Mouse (Mus musculus) left cerebral cortex, postnatal 14 days (tissue): ENCODE measurements around the gene Hip1. TPM values are rescaled to one million over a fixed set of nuclear protein-coding genes. Genes with fewer than 3 reads are reported as not detected.
"Not testable (repeated sequence)": the region's sequence is repeated elsewhere in the genome, so short reads cannot be mapped to it uniquely, and the experiment has no call there.

Experiments
- DNase-seq, 2 experiments: peaks; one replicate each; pipeline ENCODE4 v3.0.0; 2021 to 2022; ENCODE audit warnings: low spot score in 2 of 2, mixed read lengths in 1 of 2
- intact Hi-C: fragments of 180-260 bp; cut with DNase I; formaldehyde crosslinking; loops from one replicate; pipeline ENCODE4 v1.15.1; 2025
- total RNA-seq, 2 experiments: library from RNA; stranded (reverse); gene quantifications; 2 replicates each; pipeline ENCODE4 v1.2.3; 2021

Hip1 gene
- total RNA-seq, 2 experiments from 2014 or later, result 66.9 to 72.0 TPM

GRCm38 (mm10) chr5:135463380-135463779 is 81.5 kb downstream of the Hip1 start:
- DNase-seq, result no peak
- intact Hi-C loops, result no loop called here

GRCm38 (mm10) chr5:135460833-135461173 is 84.1 kb downstream of the Hip1 start:
- DNase-seq, result no peak
- intact Hi-C loops, result no loop called here

GRCm38 (mm10) chr5:135460152-135460832 is 84.6 kb downstream of the Hip1 start:
- DNase-seq, result peak; percentile 49 to 52
- intact Hi-C loops, result no loop called here

GRCm38 (mm10) chr5:135459486-135459885 is 85.4 kb downstream of the Hip1 start:
- intact Hi-C loops, result loop anchor here (5.0 kb wide), 1 partner anchor 33 kb away; no protein-coding TSS in a partner anchor
- DNase-seq, result peak in 1 of 2 experiments; percentile 35

GRCm38 (mm10) chr5:135457961-135458360 is 87.0 kb downstream of the Hip1 start:
- intact Hi-C loops, result loop anchor here (5.0 kb wide), 1 partner anchor 34 kb away; no protein-coding TSS in a partner anchor
- DNase-seq, result no peak

- no peak for DNase-seq
- intact Hi-C loops, result loop anchor here (5.0 kb wide), 1 partner anchor 36 kb away; no protein-coding TSS in a partner anchor
These were observed 88.4 kb downstream of the Hip1 start for GRCm38 (mm10) chr5:135456515-135456914.

- DNase-seq, result no peak
- intact Hi-C loops, result no loop called here
These were observed 90.7 kb downstream of the Hip1 start for GRCm38 (mm10) chr5:135454256-135454655.

- intact Hi-C loops, DNase-seq: not testable (repeated sequence)
These were observed 93.4 kb downstream of the Hip1 start for GRCm38 (mm10) chr5:135451559-135451958.

GRCm38 (mm10) chr5:135451100-135451499 is 93.8 kb downstream of the Hip1 start:
- intact Hi-C loops, result no loop called here
- DNase-seq, result peak in 1 of 2 experiments; percentile 27

GRCm38 (mm10) chr5:135445755-135446154 is 99.2 kb downstream of the Hip1 start:
- no peak for DNase-seq
- intact Hi-C loops, result no loop called here

GRCm38 (mm10) chr5:135442430-135442829 is 102.5 kb downstream of the Hip1 start:
- intact Hi-C loops, result no loop called here
- DNase-seq, result no peak

- DNase-seq, result no peak
- intact Hi-C loops, result no loop called here
These were observed 109.9 kb downstream of the Hip1 start for GRCm38 (mm10) chr5:135435039-135435438.

GRCm38 (mm10) chr5:135433861-135434260 is 111.1 kb downstream of the Hip1 start:
- intact Hi-C loops, result no loop called here
- DNase-seq, result no peak

GRCm38 (mm10) chr5:135431111-135431510 is 113.8 kb downstream of the Hip1 start:
- intact Hi-C loops, result no loop called here
- no peak for DNase-seq

- DNase-seq, result no peak
- intact Hi-C loops, result no loop called here
These were observed 116.1 kb downstream of the Hip1 start for GRCm38 (mm10) chr5:135428786-135429185.

GRCm38 (mm10) chr5:135410266-135410665 is 134.7 kb downstream of the Hip1 start:
- intact Hi-C loops, result no loop called here
- DNase-seq, result no peak

- intact Hi-C loops, result loop anchor here (5.0 kb wide), 1 partner anchor 129 kb away; no protein-coding TSS in a partner anchor
- DNase-seq, result no peak
These were observed 136.8 kb downstream of the Hip1 start for GRCm38 (mm10) chr5:135408114-135408513.

- intact Hi-C loops, result loop anchor here (5.0 kb wide), 1 partner anchor 132 kb away; no protein-coding TSS in a partner anchor
- no peak for DNase-seq
These were observed 139.5 kb downstream of the Hip1 start for GRCm38 (mm10) chr5:135405437-135405836.

- intact Hi-C loops, result loop anchor here (5.0 kb wide), 2 partner anchors 133 to 358 kb away; no protein-coding TSS in a partner anchor
- DNase-seq, result peak; percentile 77 to 83
These were observed 140.3 kb downstream of the Hip1 start for GRCm38 (mm10) chr5:135404623-135405022.

- intact Hi-C loops, result loop anchor here (1.0 to 5.0 kb wide), 2 partner anchors 94 to 362 kb away; no protein-coding TSS in a partner anchor
These were observed 144.7 kb downstream of the Hip1 start for GRCm38 (mm10) chr5:135400244-135400643.

GRCm38 (mm10) chr5:135399382-135399781 is 145.5 kb downstream of the Hip1 start:
- intact Hi-C loops, result no loop called here

More at GRCm38 (mm10) chr5:135400244-135400643, 144.7 kb downstream of the Hip1 start:
- peak; percentile 74 to 87 for DNase-seq

More at GRCm38 (mm10) chr5:135399382-135399781, 145.5 kb downstream of the Hip1 start:
- no peak for DNase-seq
